Mouse (Mus musculus) hindbrain, embryonic 13.5 days (tissue): Measurements from ENCODE around the gene Cib4. TPM values are rescaled to one million over a fixed set of nuclear protein-coding genes. Genes with fewer than 3 reads are reported as not detected.

ENCODE experiments used
- ATAC-seq: fragments of 200-750 bp; cut with Nextera tagmentation; 2 replicates; pipeline ENCODE4 v1.8.0; 2017; ENCODE audit warnings: moderate TSS enrichment; ENCODE audit not compliant: low FRiP score
- H3K27ac ChIP-seq: fragments of 300-500 bp; sonication (generic); 2 replicates; pipeline ENCODE4 v1.5.1; 2015; ENCODE audit warnings: inconsistent platforms, mild to moderate bottlenecking, moderate library complexity
- H3K27me3 ChIP-seq: fragments of 300-500 bp; sonication (generic); 2 replicates; pipeline ENCODE4 v1.6.1; 2015; ENCODE audit warnings: mild to moderate bottlenecking, inconsistent platforms
- H3K36me3 ChIP-seq: fragments of 300-500 bp; sonication (generic); 2 replicates; pipeline ENCODE4 v1.6.1; 2015; ENCODE audit warnings: mild to moderate bottlenecking, inconsistent platforms
- H3K4me1 ChIP-seq: fragments of 300-500 bp; sonication (generic); replicated peaks from 2 replicates; pipeline ENCODE4 v1.6.1; 2015; ENCODE audit warnings: inconsistent platforms
- H3K4me2 ChIP-seq: fragments of 300-500 bp; sonication (generic); 2 replicates; pipeline ENCODE4 v1.6.1; 2015; ENCODE audit warnings: inconsistent platforms, mild to moderate bottlenecking, moderate library complexity
- H3K4me3 ChIP-seq: fragments of 300-500 bp; sonication (generic); 2 replicates; pipeline ENCODE4 v1.5.1; 2015; ENCODE audit warnings: mild to moderate bottlenecking, inconsistent platforms
- H3K9ac ChIP-seq: fragments of 300-500 bp; sonication (generic); 2 replicates; pipeline ENCODE4 v1.6.1; 2015; ENCODE audit warnings: mild to moderate bottlenecking, inconsistent platforms
- H3K9me3 ChIP-seq: fragments of 300-500 bp; sonication (generic); 2 replicates; pipeline ENCODE4 v1.6.1; 2016; ENCODE audit warnings: inconsistent platforms
- WGBS: fragments of 180-500 bp; shearing (Covaris S2); methylation state at CpG from one replicate; pipeline ENCODE4 v1.1.7; 2015; 5-methylcytosine and 5-hydroxymethylcytosine counted together
- polyA plus RNA-seq: library from polyadenylated mRNA; unstranded; fragments of >200 nt; fragmentation: Nextera tagmentation; extraction: Ambion mirVana; gene quantifications from 2 replicates; pipeline ENCODE4 v1.2.1, GENCODE M21; 2015

The Cib4 gene
- polyA plus RNA-seq, 1 experiment from 2014 or later = not detected

GRCm38 (mm10) chr5:30525920-30526836, 19.5 kb downstream of the Cib4 start:
- peaks cover 12% of the 10 kb centered on the region for H3K4me1 ChIP-seq
- H3K27me3 ChIP-seq = no peaks in the 10 kb centered on the region
- H3K36me3 ChIP-seq = no peaks in the 10 kb centered on the region
- ATAC-seq = 0 out of 2 replicates have a peak, but pooled peaks have one; percentile 59
- H3K4me3 ChIP-seq = no peak overlapping the region
- no peak overlapping the region for H3K27ac ChIP-seq
- no peak overlapping the region for H3K9ac ChIP-seq
- WGBS = 28% methylated on average over 12 of the region's 12 CpGs
- no peak overlapping the region for H3K4me2 ChIP-seq
- H3K9me3 ChIP-seq = no peaks in the 10 kb centered on the region

- no peak overlapping the region for H3K27ac ChIP-seq
- no peaks in the 10 kb centered on the region for H3K9me3 ChIP-seq
- H3K36me3 ChIP-seq = no peaks in the 10 kb centered on the region
- no peak for ATAC-seq
- 37% methylated on average over 3 of the region's 3 CpGs for WGBS
- H3K27me3 ChIP-seq = 0 out of 2 replicates have a peak, but pooled peaks cover 6% of the 10 kb centered on the region
- H3K4me3 ChIP-seq = no peak overlapping the region
- H3K9ac ChIP-seq = no peak overlapping the region
- H3K4me2 ChIP-seq = no peak overlapping the region
- H3K4me1 ChIP-seq = peaks cover 24% of the 10 kb centered on the region
These were observed 21.4 kb downstream of the Cib4 start for GRCm38 (mm10) chr5:30524213-30524612.

- Histone ChIP-seq H3K36me3 (no peaks in the 10 kb centered on the region), H3K9ac (no peak overlapping the region), H3K27me3 (0 out of 2 replicates have a peak, but pooled peaks cover 6% of the 10 kb centered on the region), H3K4me1 (peaks cover 25% of the 10 kb centered on the region), H3K27ac (no peak overlapping the region), H3K4me3 (no peak overlapping the region), H3K9me3 (no peaks in the 10 kb centered on the region), H3K4me2 (no peak overlapping the region)
- 86% methylated on average over 3 of the region's 3 CpGs for WGBS
- no peak for ATAC-seq
These were observed 22.5 kb downstream of the Cib4 start for GRCm38 (mm10) chr5:30523131-30523530.

- Histone ChIP-seq H3K36me3 (no peaks in the 10 kb centered on the region), H3K27ac (no peak overlapping the region)
- WGBS = 71% methylated on average over 8 of the region's 8 CpGs
These were observed 23.2 kb downstream of the Cib4 start for GRCm38 (mm10) chr5:30522406-30522805.

GRCm38 (mm10) chr5:30520214-30520732, 25.4 kb downstream of the Cib4 start:
- Histone ChIP-seq H3K36me3 (no peaks in the 10 kb centered on the region), H3K4me1 (peaks cover 20% of the 10 kb centered on the region; the same call in 1 of the 2 replicates), H3K9me3 (no peaks in the 10 kb centered on the region), H3K27ac (no peak overlapping the region), H3K4me2 (no peak overlapping the region), H3K9ac (no peak overlapping the region), H3K27me3 (0 out of 2 replicates have a peak, but pooled peaks cover 6% of the 10 kb centered on the region), H3K4me3 (no peak overlapping the region)
- WGBS = 86% methylated on average over 10 of the region's 10 CpGs
- ATAC-seq = no peak

More at GRCm38 (mm10) chr5:30522406-30522805, 23.2 kb downstream of the Cib4 start:
- Histone ChIP-seq H3K4me2 (no peak overlapping the region), H3K4me1 (peaks cover 25% of the 10 kb centered on the region), H3K9ac (no peak overlapping the region), H3K4me3 (no peak overlapping the region), H3K9me3 (no peaks in the 10 kb centered on the region), H3K27me3 (0 out of 2 replicates have a peak, but pooled peaks cover 6% of the 10 kb centered on the region)
- no peak for ATAC-seq

GRCm38 (mm10) chr5:30519494-30519893, 26.1 kb downstream of the Cib4 start:
- Histone ChIP-seq H3K27ac (no peak overlapping the region), H3K36me3 (no peaks in the 10 kb centered on the region), H3K9ac (0 out of 2 replicates have a peak overlapping the region, but pooled peaks have one; percentile 13), H3K4me3 (no peak overlapping the region), H3K9me3 (no peaks in the 10 kb centered on the region), H3K4me1 (peaks cover 20% of the 10 kb centered on the region; the same call in 1 of the 2 replicates), H3K27me3 (0 out of 2 replicates have a peak, but pooled peaks cover 6% of the 10 kb centered on the region), H3K4me2 (no peak overlapping the region)
- ATAC-seq = no peak
- WGBS = 45% methylated on average over 7 of the region's 7 CpGs

GRCm38 (mm10) chr5:30518547-30518946, 27.1 kb downstream of the Cib4 start:
- Histone ChIP-seq H3K4me3 (no peak overlapping the region), H3K27me3 (0 out of 2 replicates have a peak, but pooled peaks cover 6% of the 10 kb centered on the region), H3K4me2 (no peak overlapping the region), H3K36me3 (no peaks in the 10 kb centered on the region), H3K4me1 (peaks cover 20% of the 10 kb centered on the region; the same call in 1 of the 2 replicates), H3K27ac (no peak overlapping the region), H3K9ac (no peak overlapping the region), H3K9me3 (no peaks in the 10 kb centered on the region)
- 82% methylated on average over 6 of the region's 6 CpGs for WGBS
- no peak for ATAC-seq

GRCm38 (mm10) chr5:30518108-30518507, 27.5 kb downstream of the Cib4 start:
- H3K4me3 ChIP-seq = no peak overlapping the region
- no peaks in the 10 kb centered on the region for H3K36me3 ChIP-seq
- no peaks in the 10 kb centered on the region for H3K9me3 ChIP-seq
- no peak for ATAC-seq
- H3K27me3 ChIP-seq = 0 out of 2 replicates have a peak, but pooled peaks cover 6% of the 10 kb centered on the region
- H3K9ac ChIP-seq = no peak overlapping the region
- no peak overlapping the region for H3K27ac ChIP-seq
- no peak overlapping the region for H3K4me2 ChIP-seq
- H3K4me1 ChIP-seq = peaks cover 18% of the 10 kb centered on the region; the same call in 1 of the 2 replicates
- 62% methylated on average over 5 of the region's 5 CpGs for WGBS

GRCm38 (mm10) chr5:30516376-30516775, 29.3 kb downstream of the Cib4 start:
- Histone ChIP-seq H3K9ac (no peak overlapping the region), H3K4me1 (peaks cover 15% of the 10 kb centered on the region; the same call in 1 of the 2 replicates), H3K4me2 (no peak overlapping the region), H3K9me3 (no peaks in the 10 kb centered on the region), H3K27ac (no peak overlapping the region), H3K27me3 (0 out of 2 replicates have a peak, but pooled peaks cover 6% of the 10 kb centered on the region), H3K4me3 (no peak overlapping the region), H3K36me3 (no peaks in the 10 kb centered on the region)
- no peak for ATAC-seq
- WGBS = 56% methylated on average over 7 of the region's 7 CpGs

- no peak overlapping the region for H3K27ac ChIP-seq
- H3K4me3 ChIP-seq = no peak overlapping the region
- no peak overlapping the region for H3K9ac ChIP-seq
- H3K4me2 ChIP-seq = no peak overlapping the region
- no peak for ATAC-seq
- WGBS = 48% methylated on average over 8 of the region's 8 CpGs
- H3K9me3 ChIP-seq = no peaks in the 10 kb centered on the region
- H3K36me3 ChIP-seq = no peaks in the 10 kb centered on the region
- no peaks in the 10 kb centered on the region for H3K4me1 ChIP-seq
- no peaks in the 10 kb centered on the region for H3K27me3 ChIP-seq
These were observed 32.5 kb downstream of the Cib4 start for GRCm38 (mm10) chr5:30513111-30513510.

- Histone ChIP-seq H3K4me1 (no peaks in the 10 kb centered on the region), H3K9me3 (no peaks in the 10 kb centered on the region), H3K4me2 (no peak overlapping the region), H3K9ac (no peak overlapping the region), H3K27me3 (no peaks in the 10 kb centered on the region), H3K36me3 (no peaks in the 10 kb centered on the region), H3K27ac (no peak overlapping the region), H3K4me3 (no peak overlapping the region)
- 77% methylated on average over 7 of the region's 7 CpGs for WGBS
- ATAC-seq = no peak
These were observed 48.3 kb downstream of the Cib4 start for GRCm38 (mm10) chr5:30497299-30497698.

- 81% methylated on average over 8 of the region's 8 CpGs for WGBS
- Histone ChIP-seq H3K9me3 (no peaks in the 10 kb centered on the region), H3K4me2 (no peak overlapping the region), H3K4me3 (no peak overlapping the region), H3K27ac (no peak overlapping the region), H3K4me1 (no peaks in the 10 kb centered on the region), H3K27me3 (no peaks in the 10 kb centered on the region), H3K36me3 (no peaks in the 10 kb centered on the region), H3K9ac (no peak overlapping the region)
- no peak for ATAC-seq
These were observed 48.8 kb downstream of the Cib4 start for GRCm38 (mm10) chr5:30496821-30497220.
